ENCODE assay signal across 15 mouse cellular contexts in the genomic region with DNA sequence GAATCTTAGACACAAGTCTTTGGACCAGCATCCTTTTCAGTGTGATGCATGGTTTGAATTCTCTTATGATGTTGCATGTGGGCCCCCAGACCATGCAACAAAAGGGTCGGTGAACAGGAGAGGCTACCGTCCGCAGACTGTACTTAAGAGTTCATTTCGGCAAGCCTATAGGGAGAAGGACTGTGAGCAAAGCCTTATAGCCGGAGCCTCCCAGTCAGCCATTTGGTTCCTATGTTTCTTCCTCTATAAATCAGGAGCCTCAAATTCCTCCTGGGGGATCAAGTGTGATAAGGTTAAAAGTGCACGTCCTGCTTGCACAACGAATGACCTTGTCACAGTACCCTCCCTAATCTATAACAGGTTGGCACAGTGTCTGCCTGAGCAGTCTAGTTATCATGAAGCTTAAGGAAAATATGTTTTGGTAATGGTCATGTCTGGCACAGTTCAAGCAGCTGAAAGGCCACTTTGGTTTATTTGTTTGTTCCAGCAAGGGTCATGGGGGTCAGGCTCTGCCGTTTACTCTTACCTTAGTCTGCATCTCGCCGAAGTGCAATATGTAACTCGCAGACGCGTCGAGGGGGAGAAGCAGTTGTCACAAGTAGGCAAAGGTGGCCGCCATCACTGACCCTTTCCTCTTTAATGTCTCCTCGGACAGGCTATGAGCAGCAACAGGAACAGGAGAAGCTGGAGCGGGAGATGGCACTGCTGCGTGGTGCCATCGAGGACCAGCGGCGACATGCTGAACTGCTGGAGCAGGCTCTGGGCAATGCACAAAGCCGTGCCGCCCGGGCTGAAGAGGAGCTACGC. TPM values are rescaled to one million over a fixed set of nuclear protein-coding genes. Genes with fewer than 3 reads are reported as not detected.
A peak's percentile ranks its signal among the peaks of the same experiment; 100 is the strongest.
DNase-seq lines count a peak whose midpoint lies in the region; ATAC-seq and TF ChIP-seq lines count a peak whose summit lies in the region.
"Had no signal": no experiment of that assay in that cellular context is flagged by ENCODE, and none has a peak within 500 bp of the region (broad histone marks: within the 10 kb centered on the region; RNA-seq: fewer than 3 reads in every experiment).

No protein-coding gene starts in this region.

- no peak for TF ChIP-seq POLR2A in lung, adult 2 months (IDR thresholded peaks at IDR 0.05; ENCODE audit: borderline replicate concordance, extremely low read depth, low read depth, low read length)

- H3K27ac ChIP-seq in gastrocnemius, adult 2 months = peak overlapping the region; percentile 99
- no peak overlapping the region for H3K27ac ChIP-seq in lung, postnatal 0 days (ENCODE audit: low read length)

- H3K9ac ChIP-seq in lung, postnatal 0 days (replicated peaks; ENCODE audit: low read depth) = no peak overlapping the region
- H3K9ac ChIP-seq: embryonic facial prominence, embryonic 13.5 days; forebrain, postnatal 0 days had no signal

- TF ChIP-seq CTCF in gastrocnemius, adult 2 months (IDR thresholded peaks at IDR 0.05) = no peak
- TF ChIP-seq CTCF in lung, adult 2 months (IDR thresholded peaks at IDR 0.05; ENCODE audit: insufficient read depth, low read length) = no peak
- no peak for TF ChIP-seq CTCF in lung, postnatal 0 days (IDR thresholded peaks at IDR 0.05)

- H3K9me3 ChIP-seq in lung, postnatal 0 days (ENCODE audit: low read length) = no peaks in the 10 kb centered on the region
- H3K9me3 ChIP-seq: embryonic facial prominence, embryonic 13.5 days had no signal

- intact Hi-C loops in gastrocnemius, adult 2 months (cut with DNase I) = loop anchor here (2.0 kb wide), 1 partner anchor 51 kb away; no protein-coding TSS in a partner anchor
- intact Hi-C loops in gastrocnemius, postnatal 36 days (cut with DNase I) = loop anchor here (2.0 kb wide), 1 partner anchor 43 kb away; no protein-coding TSS in a partner anchor
- intact Hi-C loops in heart, postnatal 10 days (cut with DNase I) = loop anchor here (2.0 kb wide), 1 partner anchor 51 kb away; no protein-coding TSS in a partner anchor

- H3K4me2 ChIP-seq in lung, postnatal 0 days (replicated peaks; ENCODE audit: low read depth, low read length) = no peak overlapping the region
- H3K4me2 ChIP-seq: embryonic facial prominence, embryonic 13.5 days had no signal

- no peak for TF ChIP-seq EP300 in lung, postnatal 0 days (IDR thresholded peaks at IDR 0.05)

- peaks cover 91% of the 10 kb centered on the region for H3K36me3 ChIP-seq in lung, postnatal 0 days (ENCODE audit: insufficient read depth, low read length)

- peak; percentile 8 for DNase-seq in gastrocnemius, adult 2 months
- no peak for DNase-seq in gastrocnemius, postnatal 36 days
- DNase-seq in lung, adult 2 months = peak; percentile 30
- DNase-seq in lung, postnatal 0 days (ENCODE audit: low spot score) = no peak
- DNase-seq in heart, postnatal 10 days = peak; percentile 29 to 40
- DNase-seq in yolk sac, embryonic 10.5 days (ENCODE audit: low spot score) = peak; percentile 50
- DNase-seq in retina, postnatal 1 day = no peak
- no peak for DNase-seq in cerebellum, adult 18-20 months
- DNase-seq: B cell, adult 2 months; cerebellum, adult 2 months; forebrain, postnatal 0 days; lung, postnatal 10 days had no signal

- peaks cover 64% of the 10 kb centered on the region for H3K4me1 ChIP-seq in lung, adult 2 months (ENCODE audit: control insufficient read depth, insufficient read depth, low read length)
- peaks cover 33% of the 10 kb centered on the region; the same call in 1 of the 2 replicates for H3K4me1 ChIP-seq in lung, postnatal 0 days (ENCODE audit: insufficient read depth, low read depth, low read length)

- WGBS in lung, adult 2 months = 72% methylated on average over 25 of the region's 25 CpGs
- WGBS in lung, postnatal 0 days = 74% methylated on average over 25 of the region's 25 CpGs

- no peaks in the 10 kb centered on the region for H3K27me3 ChIP-seq in lung, postnatal 0 days (replicated peaks; ENCODE audit: insufficient read depth, low read length)
- H3K27me3 ChIP-seq: embryonic facial prominence, embryonic 13.5 days; Patski had no signal

- no peak overlapping the region; the same call in 1 of the 2 replicates for H3K4me3 ChIP-seq in gastrocnemius, adult 2 months
- H3K4me3 ChIP-seq in lung, adult 2 months (replicated peaks; ENCODE audit: extremely low read depth, low read depth, low read length) = no peak overlapping the region
- H3K4me3 ChIP-seq in lung, postnatal 0 days (ENCODE audit: low read depth, low read length) = no peak overlapping the region
- H3K4me3 ChIP-seq: embryonic facial prominence, embryonic 13.5 days had no signal

- no peak for ATAC-seq in lung, postnatal 0 days
- ATAC-seq: forebrain, postnatal 0 days; midbrain, embryonic 16.5 days; Patski had no signal

RNA-seq across cellular contexts. Expression of gene Amotl2, which starts 11.4 kb away (rescaled TPM):
- 10 to 100 TPM; 13.7 to 28.5 TPM for total RNA-seq in gastrocnemius, adult 2 months (2021)
- 10 to 100 TPM; 12.0 to 20.5 TPM for total RNA-seq in gastrocnemius, postnatal 36 days (2021)
- polyA plus RNA-seq in lung, adult 2 months (2012; rRNA removed) = 82.6 and 101 TPM in 2 replicates
- polyA plus RNA-seq in lung, postnatal 0 days (2015; fragmentation: Nextera tagmentation; extraction: Ambion mirVana) = 50.3 and 56.3 TPM in 2 replicates
- 10 to 100 TPM; 79.2 to 90.2 TPM for total RNA-seq in heart, postnatal 10 days (2021)

Comparison
In these comparisons a context has a peak if more than half of its experiments do, and no peak if none do; other contexts are left out.
1. DNase-seq: peak in gastrocnemius, adult 2 months (single experiment), lung, adult 2 months (single experiment), heart, postnatal 10 days (2 of 2) and yolk sac, embryonic 10.5 days (single experiment); none in gastrocnemius, postnatal 36 days (0 of 2), lung, postnatal 0 days (single experiment), retina, postnatal 1 day (single experiment) and cerebellum, adult 18-20 months (0 of 2).